Mouse (Mus musculus) hindbrain, embryonic 11.5 days (tissue): ENCODE measurements around the gene G3bp2. TPM values are rescaled to one million over a fixed set of nuclear protein-coding genes. Genes with fewer than 3 reads are reported as not detected.
"Not testable (repeated sequence)": the region's sequence is repeated elsewhere in the genome, so short reads cannot be mapped to it uniquely, and the experiment has no call there.

Experiments
- ATAC-seq: fragments of 200-750 bp; cut with Nextera tagmentation; 2 replicates; pipeline ENCODE4 v1.8.0; 2017; ENCODE audit warnings: mild to moderate bottlenecking, moderate TSS enrichment, moderate library complexity; ENCODE audit not compliant: low FRiP score
- DNase-seq: peaks from one replicate; pipeline ENCODE4 v3.0.0-alpha.2; 2015; ENCODE audit warnings: low spot score
- H3K27ac ChIP-seq: fragments of 300-500 bp; sonication (generic); 2 replicates; pipeline ENCODE4 v1.5.1; 2014; ENCODE audit warnings: mild to moderate bottlenecking, low read depth, low read length
- H3K27me3 ChIP-seq: fragments of 300-500 bp; sonication (generic); 2 replicates; pipeline ENCODE4 v1.6.1; 2014; ENCODE audit warnings: mild to moderate bottlenecking, low read length, moderate library complexity, mixed read lengths; ENCODE audit not compliant: control insufficient read depth, insufficient read depth
- H3K36me3 ChIP-seq: fragments of 300-500 bp; sonication (generic); 2 replicates; pipeline ENCODE4 v1.6.1; 2014; ENCODE audit warnings: mild to moderate bottlenecking, low read length, moderate library complexity, mixed read lengths; ENCODE audit not compliant: control insufficient read depth, insufficient read depth
- H3K4me1 ChIP-seq: fragments of 300-500 bp; sonication (generic); replicated peaks from 2 replicates; pipeline ENCODE4 v1.6.1; 2014; ENCODE audit warnings: low read length, mixed read lengths; ENCODE audit not compliant: control insufficient read depth, insufficient read depth
- H3K4me2 ChIP-seq: fragments of 300-500 bp; sonication (generic); replicated peaks from 2 replicates; pipeline ENCODE4 v1.6.1; 2014; ENCODE audit warnings: mild to moderate bottlenecking, low read depth, low read length
- H3K4me3 ChIP-seq: fragments of 300-500 bp; sonication (generic); 2 replicates; pipeline ENCODE4 v1.5.1; 2014; ENCODE audit warnings: low read depth, low read length
- H3K9ac ChIP-seq: fragments of 300-500 bp; sonication (generic); 2 replicates; pipeline ENCODE4 v1.6.1; 2014; ENCODE audit warnings: low read depth, low read length
- H3K9me3 ChIP-seq: fragments of 300-500 bp; sonication (generic); 2 replicates; pipeline ENCODE4 v1.6.1; 2016; ENCODE audit warnings: low read length; ENCODE audit not compliant: control insufficient read depth
- WGBS: fragments of 180-500 bp; shearing (Covaris S2); extraction: QIAGEN DNeasy Blood & Tissue Kit; methylation state at CpG from one replicate; pipeline ENCODE4 v1.1.7; 2014; 5-methylcytosine and 5-hydroxymethylcytosine counted together
- polyA plus RNA-seq: library from polyadenylated mRNA; unstranded; fragments of >200 nt; fragmentation: Nextera tagmentation; extraction: Ambion mirVana; gene quantifications from 2 replicates; pipeline ENCODE4 v1.2.1, GENCODE M21; 2014

Gene G3bp2
- polyA plus RNA-seq: 333 and 359 TPM in 2 replicates

DNA sequence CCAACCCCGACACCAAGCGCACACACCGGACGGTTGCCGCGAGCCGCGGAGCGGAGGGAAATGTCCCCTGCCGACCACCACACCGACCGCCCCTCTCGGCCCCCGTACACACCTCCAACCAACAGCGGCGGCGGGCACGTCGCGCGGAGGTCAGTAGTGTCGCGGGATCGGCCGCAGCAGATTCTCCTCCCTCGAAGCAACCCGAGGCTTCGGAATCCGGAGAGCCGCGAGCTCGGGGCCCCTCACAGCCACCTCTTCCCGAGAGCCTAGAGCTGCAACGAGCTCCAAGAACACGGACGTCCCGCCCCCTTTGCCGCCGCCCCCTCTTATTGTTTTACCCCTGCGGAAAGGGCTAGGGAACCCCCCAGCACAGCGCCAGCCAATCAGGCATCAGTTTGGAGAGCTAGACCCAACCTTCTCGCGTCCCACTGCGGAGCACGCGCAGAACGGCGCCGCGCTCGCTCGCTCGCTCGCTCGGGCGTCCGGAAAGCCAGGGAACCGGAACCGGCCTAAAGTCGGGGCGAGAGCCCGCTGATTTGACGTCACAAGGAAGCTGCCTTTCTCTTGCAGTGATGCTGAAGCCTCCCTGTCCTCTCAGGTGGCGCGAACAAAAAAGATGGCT is at the start of gene G3bp2:
G3bp2 (minus strand) TSS at position 303 of the 622 bp plus-strand sequence.
- peak within 1 kb of the TSS; percentile 64 for H3K4me3 ChIP-seq
- no peaks in the 10 kb centered on the region for H3K4me1 ChIP-seq
- no peaks in the 10 kb centered on the region for H3K27me3 ChIP-seq
- peak; percentile 98 for DNase-seq
- peak within 1 kb of the TSS; percentile 87 for H3K9ac ChIP-seq
- ATAC-seq: peak; percentile 98
- H3K36me3 ChIP-seq: no peaks in the 10 kb centered on the region
- H3K9me3 ChIP-seq: no peaks in the 10 kb centered on the region
- H3K27ac ChIP-seq: peak within 1 kb of the TSS; percentile 98
- whole genome bisulfite sequencing: under 1% methylated on average over 61 of the region's 65 CpGs
- H3K4me2 ChIP-seq: peak within 1 kb of the TSS; percentile 74

DNA sequence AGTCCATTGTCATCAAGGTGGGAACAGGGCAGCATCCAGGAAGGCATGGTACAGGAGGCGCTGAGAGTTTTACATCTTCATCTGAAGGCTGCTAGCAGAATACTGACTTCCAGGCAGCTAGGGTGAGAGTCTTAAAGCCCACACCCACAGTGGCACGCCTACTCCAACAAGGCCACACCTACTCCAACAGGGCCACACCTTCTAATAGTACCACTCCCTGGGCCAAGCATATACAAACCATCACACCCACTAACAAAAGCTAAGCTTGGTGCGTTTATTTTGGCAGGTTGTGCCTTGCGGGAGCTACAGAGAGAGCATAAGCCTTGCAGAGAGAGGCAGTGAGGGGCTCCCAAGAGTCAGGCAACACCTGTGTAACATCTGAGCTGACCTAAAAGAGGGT is 49.5 kb upstream of the G3bp2 start:
- not testable (repeated sequence) for H3K9ac ChIP-seq, H3K4me3 ChIP-seq, H3K9me3 ChIP-seq, DNase-seq, H3K36me3 ChIP-seq, H3K27me3 ChIP-seq, H3K27ac ChIP-seq, H3K4me2 ChIP-seq, H3K4me1 ChIP-seq, ATAC-seq
- WGBS: 68% methylated on average over 4 of the region's 4 CpGs

DNA sequence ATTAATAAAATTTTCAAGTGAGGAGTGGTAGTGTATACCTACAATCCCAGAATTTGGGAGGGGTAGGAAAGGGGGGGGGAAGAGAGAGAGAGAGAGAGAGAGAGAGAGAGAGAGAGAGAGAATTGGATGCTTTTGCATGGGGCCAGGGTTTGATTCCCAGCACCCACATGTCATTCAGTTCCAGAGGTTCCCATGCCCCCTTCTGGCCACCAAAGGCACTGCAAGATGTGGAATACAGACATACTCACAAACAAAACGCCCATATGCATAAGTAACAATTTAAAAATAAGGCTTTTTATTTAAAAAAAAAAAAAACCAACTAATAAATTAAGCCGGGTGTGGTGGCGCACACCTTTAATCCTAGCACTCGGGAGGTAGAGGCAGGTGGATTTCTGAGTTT is 48.6 kb upstream of the G3bp2 start:
- Histone ChIP-seq H3K4me2 (no peak overlapping the region), H3K9ac (no peak overlapping the region), H3K27me3 (no peaks in the 10 kb centered on the region), H3K4me1 (no peaks in the 10 kb centered on the region), H3K36me3 (no peaks in the 10 kb centered on the region), H3K9me3 (no peaks in the 10 kb centered on the region), H3K27ac (no peak overlapping the region), H3K4me3 (no peak overlapping the region)
- ATAC-seq (no peak), DNase-seq (no peak)
- WGBS: 95% methylated on average over 4 of the region's 4 CpGs

GRCm38 (mm10) chr5:92130040-92130682 is 46.6 kb upstream of the G3bp2 start:
- no peak overlapping the region for H3K4me3 ChIP-seq
- H3K4me1 ChIP-seq: no peaks in the 10 kb centered on the region
- H3K27ac ChIP-seq: no peak overlapping the region
- WGBS: 87% methylated on average over 6 of the region's 6 CpGs
- no peak overlapping the region for H3K4me2 ChIP-seq
- no peaks in the 10 kb centered on the region for H3K36me3 ChIP-seq
- ATAC-seq (no peak), DNase-seq (no peak)
- H3K9me3 ChIP-seq: no peaks in the 10 kb centered on the region
- H3K9ac ChIP-seq: no peak overlapping the region
- H3K27me3 ChIP-seq: no peaks in the 10 kb centered on the region

DNA sequence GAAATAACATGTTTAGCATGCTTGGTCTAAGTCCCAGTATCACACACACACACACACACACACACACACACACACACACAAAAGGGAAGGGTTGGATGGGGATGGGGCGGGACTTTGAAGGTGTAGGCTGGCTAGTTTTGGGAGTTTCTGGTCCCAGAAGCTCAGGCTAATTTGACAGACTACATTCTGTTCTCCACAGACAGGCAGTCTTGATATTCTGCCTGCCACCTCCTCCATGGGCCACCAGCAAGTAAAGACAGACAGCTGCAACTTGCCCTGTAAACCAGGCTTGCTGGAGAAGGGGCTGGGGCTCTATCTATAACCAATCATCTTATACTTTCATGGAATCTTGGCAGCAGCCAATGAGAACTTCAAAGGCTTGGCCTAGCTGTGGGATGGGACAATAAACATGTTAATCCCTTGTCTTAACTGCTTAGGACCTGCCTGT is 45.8 kb upstream of the G3bp2 start:
- no peak overlapping the region for H3K4me2 ChIP-seq
- ATAC-seq (no peak), DNase-seq (no peak)
- WGBS: 73% methylated on average over 1 of the region's 1 CpGs
- H3K27ac ChIP-seq: no peak overlapping the region
- H3K4me3 ChIP-seq: no peak overlapping the region
- no peaks in the 10 kb centered on the region for H3K27me3 ChIP-seq
- H3K4me1 ChIP-seq: no peaks in the 10 kb centered on the region
- no peak overlapping the region for H3K9ac ChIP-seq
- no peaks in the 10 kb centered on the region for H3K36me3 ChIP-seq
- H3K9me3 ChIP-seq: no peaks in the 10 kb centered on the region

DNA sequence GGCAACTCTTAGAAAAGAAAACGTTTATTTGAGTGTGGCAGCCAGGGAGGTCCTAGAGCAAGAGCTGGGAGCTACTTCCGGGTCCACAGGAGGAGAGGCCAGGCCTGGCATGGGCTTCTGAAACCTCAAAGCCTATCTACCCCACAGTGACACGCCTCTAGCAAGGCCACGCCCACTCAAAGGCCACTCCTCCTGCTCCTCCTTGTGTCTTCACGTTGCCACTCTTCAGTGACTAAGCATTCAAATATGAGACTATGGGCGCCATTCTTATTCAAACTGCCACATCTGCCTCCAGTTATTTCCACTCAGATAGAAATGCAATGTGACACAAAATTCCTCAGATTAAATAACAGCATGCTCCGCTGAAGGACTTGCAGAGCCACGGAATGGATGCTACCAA is 45.1 kb upstream of the G3bp2 start:
- DNase-seq: peak; percentile 44
- H3K4me3 ChIP-seq: no peak overlapping the region
- no peaks in the 10 kb centered on the region for H3K9me3 ChIP-seq
- 8% methylated on average over 8 of the region's 8 CpGs for WGBS
- H3K4me2 ChIP-seq: 0 out of 2 replicates have a peak overlapping the region, but pooled peaks have one; percentile 3
- H3K36me3 ChIP-seq: no peaks in the 10 kb centered on the region
- no peak overlapping the region for H3K9ac ChIP-seq
- H3K27me3 ChIP-seq: no peaks in the 10 kb centered on the region
- H3K4me1 ChIP-seq: no peaks in the 10 kb centered on the region
- peak; percentile 70; the same call in 1 of the 2 replicates for ATAC-seq
- H3K27ac ChIP-seq: no peak overlapping the region

- no peak overlapping the region for H3K4me3 ChIP-seq
- no peak overlapping the region for H3K4me2 ChIP-seq
- no peaks in the 10 kb centered on the region for H3K4me1 ChIP-seq
- no peaks in the 10 kb centered on the region for H3K36me3 ChIP-seq
- ATAC-seq: no peak
- no peaks in the 10 kb centered on the region for H3K27me3 ChIP-seq
- 0 out of 2 replicates have a peak overlapping the region, but pooled peaks have one; percentile 36 for H3K27ac ChIP-seq
- DNase-seq: no peak
- 86% methylated on average over 10 of the region's 10 CpGs for WGBS
- H3K9ac ChIP-seq: no peak overlapping the region
- no peaks in the 10 kb centered on the region for H3K9me3 ChIP-seq
Measured at GRCm38 (mm10) chr5:92127751-92128150, 44.2 kb upstream of the G3bp2 start.

GRCm38 (mm10) chr5:92127141-92127625 is 43.7 kb upstream of the G3bp2 start:
- ATAC-seq: no peak
- H3K4me2 ChIP-seq: no peak overlapping the region

DNA sequence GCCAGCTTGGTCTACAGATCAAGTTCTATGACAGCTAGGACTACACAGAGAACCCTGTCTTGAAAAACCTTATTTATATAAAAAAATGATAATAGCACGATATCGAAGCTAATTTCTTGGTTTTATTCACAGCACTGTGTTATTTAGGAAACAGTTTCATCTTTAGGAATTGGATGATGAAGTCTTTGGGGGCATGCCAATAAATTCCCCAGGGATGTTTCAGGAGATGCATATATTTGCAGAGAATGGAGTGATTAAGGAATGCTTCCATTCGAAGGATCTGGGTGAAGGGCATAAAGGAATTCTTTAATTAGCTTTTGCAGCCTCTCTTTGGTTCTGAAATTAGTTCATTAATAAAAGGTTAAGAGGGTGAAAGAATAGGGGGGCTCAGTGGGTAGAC is 41.9 kb upstream of the G3bp2 start:
- H3K9me3 ChIP-seq: no peaks in the 10 kb centered on the region
- H3K4me2 ChIP-seq: no peak overlapping the region
- H3K27me3 ChIP-seq: no peaks in the 10 kb centered on the region
- H3K9ac ChIP-seq: no peak overlapping the region
- H3K4me3 ChIP-seq: no peak overlapping the region
- H3K27ac ChIP-seq: no peak overlapping the region
- H3K36me3 ChIP-seq: no peaks in the 10 kb centered on the region
- no peak for DNase-seq
- no peaks in the 10 kb centered on the region for H3K4me1 ChIP-seq
- ATAC-seq: no peak
- 96% methylated on average over 3 of the region's 3 CpGs for WGBS

More at GRCm38 (mm10) chr5:92127141-92127625, 43.7 kb upstream of the G3bp2 start:
- no peak overlapping the region for H3K4me3 ChIP-seq
- no peak for DNase-seq
- H3K9me3 ChIP-seq: no peaks in the 10 kb centered on the region
- no peak overlapping the region for H3K9ac ChIP-seq
- H3K27me3 ChIP-seq: no peaks in the 10 kb centered on the region
- H3K36me3 ChIP-seq: no peaks in the 10 kb centered on the region
- no peaks in the 10 kb centered on the region for H3K4me1 ChIP-seq
- H3K27ac ChIP-seq: 0 out of 2 replicates have a peak overlapping the region, but pooled peaks have one; percentile 36
- WGBS: 73% methylated on average over 9 of the region's 9 CpGs
